Mouse (Mus musculus) limb, embryonic 12.5 days (tissue): Measurements from ENCODE around the gene Cfap97d2. TPM values are rescaled to one million over a fixed set of nuclear protein-coding genes. Genes with fewer than 3 reads are reported as not detected.
"Not testable (repeated sequence)": the region's sequence is repeated elsewhere in the genome, so short reads cannot be mapped to it uniquely, and the experiment has no call there.

Experiments
- ATAC-seq: fragments of 200-750 bp; cut with Nextera tagmentation; 2 replicates; pipeline ENCODE4 v1.8.0; 2017; ENCODE audit warnings: low read depth, moderate TSS enrichment; ENCODE audit not compliant: insufficient number of reproducible peaks, insufficient read depth, low FRiP score, low TSS enrichment
- H3K27ac ChIP-seq: fragments of 300-500 bp; sonication (generic); 2 replicates; pipeline ENCODE4 v1.5.1; 2016; ENCODE audit warnings: mild to moderate bottlenecking, moderate library complexity
- H3K27me3 ChIP-seq: fragments of 300-500 bp; sonication (generic); 2 replicates; pipeline ENCODE4 v1.6.1; 2016; ENCODE audit warnings: mild to moderate bottlenecking, moderate library complexity
- H3K36me3 ChIP-seq: fragments of 300-500 bp; sonication (generic); 2 replicates; pipeline ENCODE4 v1.6.1; 2016; ENCODE audit warnings: mild to moderate bottlenecking, moderate library complexity
- H3K4me1 ChIP-seq: fragments of 300-500 bp; sonication (generic); replicated peaks from 2 replicates; pipeline ENCODE4 v1.6.1; 2016
- H3K4me2 ChIP-seq: fragments of 300-500 bp; sonication (generic); 2 replicates; pipeline ENCODE4 v1.6.1; 2016; ENCODE audit warnings: mild to moderate bottlenecking, moderate library complexity
- H3K4me3 ChIP-seq: fragments of 300-500 bp; sonication (generic); replicated peaks from 2 replicates; pipeline ENCODE4 v1.5.1; 2016; ENCODE audit warnings: mild to moderate bottlenecking
- H3K9ac ChIP-seq: fragments of 300-500 bp; sonication (generic); replicated peaks from 2 replicates; pipeline ENCODE4 v1.6.1; 2016; ENCODE audit warnings: mild to moderate bottlenecking, moderate library complexity
- H3K9me3 ChIP-seq: fragments of 300-500 bp; sonication (generic); 2 replicates; pipeline ENCODE4 v1.6.1; 2016; ENCODE audit warnings: mild to moderate bottlenecking, moderate library complexity
- whole genome bisulfite sequencing: fragments of 180-500 bp; shearing (Covaris S2); methylation state at CpG from one replicate; pipeline ENCODE4 v1.1.7; 2016; 5-methylcytosine and 5-hydroxymethylcytosine counted together
- polyA plus RNA-seq: library from polyadenylated mRNA; unstranded; fragments of >200 nt; fragmentation: Nextera tagmentation; extraction: Ambion mirVana; gene quantifications from 2 replicates; pipeline ENCODE4 v1.2.1, GENCODE M21; 2016

Cfap97d2 gene
- polyA plus RNA-seq, 1 experiment from 2014 or later: 0.06 TPM

- not testable (repeated sequence) for H3K4me3 ChIP-seq, H3K4me1 ChIP-seq, ATAC-seq, H3K9me3 ChIP-seq, H3K9ac ChIP-seq, H3K27me3 ChIP-seq, H3K36me3 ChIP-seq, H3K4me2 ChIP-seq, H3K27ac ChIP-seq
- 77% methylated on average over 6 of the region's 6 CpGs for WGBS
These were observed 40.5 kb downstream of the Cfap97d2 start for GRCm38 (mm10) chr8:13746212-13746611.

- no peak for ATAC-seq
- Histone ChIP-seq H3K27me3 (no peaks in the 10 kb centered on the region), H3K4me3 (no peak overlapping the region), H3K9ac (no peak overlapping the region), H3K4me2 (no peak overlapping the region), H3K4me1 (peaks cover 7% of the 10 kb centered on the region; the same call in 1 of the 2 replicates), H3K27ac (no peak overlapping the region), H3K9me3 (0 out of 2 replicates have a peak, but pooled peaks cover 4% of the 10 kb centered on the region), H3K36me3 (no peaks in the 10 kb centered on the region)
- WGBS: 5% methylated on average over 3 of the region's 3 CpGs
These were observed 41.9 kb downstream of the Cfap97d2 start for GRCm38 (mm10) chr8:13747626-13748025.

- 32% methylated on average over 2 of the region's 2 CpGs for WGBS
- no peak for ATAC-seq
- Histone ChIP-seq H3K9me3 (0 out of 2 replicates have a peak, but pooled peaks cover 4% of the 10 kb centered on the region), H3K36me3 (no peaks in the 10 kb centered on the region), H3K9ac (no peak overlapping the region), H3K27me3 (no peaks in the 10 kb centered on the region), H3K27ac (no peak overlapping the region), H3K4me2 (no peak overlapping the region), H3K4me1 (peaks cover 13% of the 10 kb centered on the region), H3K4me3 (no peak overlapping the region)
These were observed 48.0 kb downstream of the Cfap97d2 start for GRCm38 (mm10) chr8:13753680-13754079.

- Histone ChIP-seq H3K9me3 (no peaks in the 10 kb centered on the region), H3K4me2 (no peak overlapping the region), H3K4me3 (no peak overlapping the region), H3K9ac (no peak overlapping the region), H3K4me1 (peaks cover 23% of the 10 kb centered on the region), H3K27me3 (no peaks in the 10 kb centered on the region), H3K27ac (no peak overlapping the region), H3K36me3 (peaks cover 12% of the 10 kb centered on the region)
- 80% methylated on average over 7 of the region's 7 CpGs for WGBS
- no peak for ATAC-seq
These were observed 50.8 kb downstream of the Cfap97d2 start for GRCm38 (mm10) chr8:13756480-13756879.

DNA sequence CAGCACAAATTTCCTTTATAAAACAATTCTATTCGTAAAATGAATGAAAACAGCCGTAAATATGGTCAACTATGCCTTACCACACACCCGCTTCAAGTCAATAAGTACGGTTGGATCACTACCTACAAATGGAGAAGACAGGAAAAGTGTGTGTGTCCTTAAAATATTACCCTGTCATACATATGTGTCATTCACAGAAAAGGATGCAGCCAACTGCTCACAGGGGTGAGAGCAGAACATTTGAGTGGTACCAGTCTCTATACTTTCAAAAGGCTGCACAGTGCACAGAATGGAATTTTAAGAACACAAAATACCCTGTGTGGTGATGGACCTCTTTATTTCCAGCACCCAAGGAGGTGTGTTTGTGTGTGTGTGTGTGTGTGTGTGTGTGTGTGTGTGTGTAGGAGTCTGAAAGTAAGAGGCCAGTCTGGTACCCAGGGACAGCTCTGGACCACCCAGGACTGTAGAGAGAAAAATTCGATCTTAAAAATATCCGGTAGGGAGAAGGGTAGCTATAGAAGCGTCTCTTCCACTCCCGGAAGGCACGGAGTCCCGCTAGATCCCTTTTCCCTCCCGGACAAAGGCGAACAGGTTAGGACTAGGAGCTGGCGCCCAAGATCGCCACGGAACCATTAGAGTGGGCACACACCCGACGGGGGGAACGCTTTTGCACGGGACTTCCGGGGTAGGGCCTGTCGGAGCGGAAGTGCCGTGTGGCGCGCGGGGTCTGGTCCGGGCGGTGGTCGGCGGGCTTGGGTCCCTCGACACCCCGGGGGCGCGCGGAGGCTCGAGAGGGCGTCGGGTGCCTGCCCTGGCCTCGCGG is 51.5 kb downstream of the Cfap97d2 start, which contains the start of gene Cdc16:
Gene Cdc16 (plus strand): TSS at position 695 of the 823 bp plus-strand sequence.
- Histone ChIP-seq H3K4me3 (peak within 1 kb of the TSS; percentile 100), H3K27me3 (no peaks in the 10 kb centered on the region), H3K27ac (peak within 1 kb of the TSS; percentile 84), H3K9me3 (no peaks in the 10 kb centered on the region), H3K36me3 (peaks cover 18% of the 10 kb centered on the region), H3K9ac (peak within 1 kb of the TSS; percentile 95), H3K4me2 (peak within 1 kb of the TSS; percentile 91), H3K4me1 (peaks cover 23% of the 10 kb centered on the region)
- 9% methylated on average over 39 of the region's 40 CpGs for WGBS
- ATAC-seq: peak; percentile 93

DNA sequence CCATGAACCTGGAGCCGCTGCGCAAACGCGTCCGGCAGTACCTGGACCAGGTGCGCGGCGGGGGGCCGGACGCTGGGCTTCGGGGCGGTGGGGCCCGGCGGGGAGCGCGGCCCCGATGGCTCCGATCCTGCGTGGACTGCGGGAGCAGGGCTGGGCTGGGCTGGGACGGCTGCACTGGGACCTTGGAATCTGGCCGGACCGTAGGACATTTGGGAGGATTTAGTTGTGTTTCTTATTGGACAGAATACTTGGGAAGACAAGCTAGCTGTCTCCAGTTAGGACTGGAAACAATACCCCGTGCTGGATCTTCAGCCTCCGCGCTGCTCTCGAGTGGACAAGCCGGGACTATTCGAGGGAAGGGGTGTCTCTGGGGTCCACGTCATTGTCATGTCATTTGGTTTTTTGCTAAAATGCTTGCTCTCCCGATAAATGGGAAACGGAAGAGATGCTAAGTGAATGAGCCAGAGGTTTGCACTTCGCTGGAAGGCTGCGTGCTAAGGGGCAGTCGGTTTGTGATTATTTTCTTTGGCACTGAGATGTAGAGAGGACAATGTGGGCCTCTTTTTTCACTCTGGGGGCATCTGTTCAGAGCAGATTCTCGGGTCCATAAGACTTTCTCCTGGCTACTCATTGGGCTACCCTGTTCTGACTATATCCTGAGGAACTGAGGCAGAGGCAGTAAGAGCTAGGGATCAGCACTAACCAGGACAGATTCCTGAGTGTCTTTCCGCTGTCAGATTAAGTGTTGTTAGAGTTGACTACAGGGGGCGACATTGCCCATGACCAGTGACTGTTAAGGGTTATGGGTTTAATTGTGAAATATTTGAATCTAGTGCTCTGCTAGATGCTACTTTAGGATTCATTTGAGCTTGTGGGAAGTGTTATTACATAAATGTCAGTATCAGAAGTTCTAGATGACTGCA is 52.4 kb downstream of the Cfap97d2 start:
- no peaks in the 10 kb centered on the region for H3K27me3 ChIP-seq
- ATAC-seq: peak; percentile 71
- H3K27ac ChIP-seq: peak overlapping the region; percentile 84
- H3K9ac ChIP-seq: peak overlapping the region; percentile 95
- peak overlapping the region; percentile 91 for H3K4me2 ChIP-seq
- H3K36me3 ChIP-seq: peaks cover 27% of the 10 kb centered on the region
- WGBS: under 1% methylated on average over 38 of the region's 38 CpGs
- H3K4me3 ChIP-seq: peak overlapping the region; percentile 100
- H3K9me3 ChIP-seq: no peaks in the 10 kb centered on the region
- peaks cover 23% of the 10 kb centered on the region for H3K4me1 ChIP-seq

- no peaks in the 10 kb centered on the region for H3K4me1 ChIP-seq
- H3K4me3 ChIP-seq: no peak overlapping the region
- H3K27ac ChIP-seq: no peak overlapping the region
- H3K9me3 ChIP-seq: no peaks in the 10 kb centered on the region
- 89% methylated on average over 11 of the region's 11 CpGs for WGBS
- no peaks in the 10 kb centered on the region for H3K27me3 ChIP-seq
- no peak overlapping the region for H3K9ac ChIP-seq
- peaks cover 93% of the 10 kb centered on the region for H3K36me3 ChIP-seq
- no peak for ATAC-seq
- H3K4me2 ChIP-seq: no peak overlapping the region
These were observed 63.5 kb downstream of the Cfap97d2 start for GRCm38 (mm10) chr8:13769206-13769605.

DNA sequence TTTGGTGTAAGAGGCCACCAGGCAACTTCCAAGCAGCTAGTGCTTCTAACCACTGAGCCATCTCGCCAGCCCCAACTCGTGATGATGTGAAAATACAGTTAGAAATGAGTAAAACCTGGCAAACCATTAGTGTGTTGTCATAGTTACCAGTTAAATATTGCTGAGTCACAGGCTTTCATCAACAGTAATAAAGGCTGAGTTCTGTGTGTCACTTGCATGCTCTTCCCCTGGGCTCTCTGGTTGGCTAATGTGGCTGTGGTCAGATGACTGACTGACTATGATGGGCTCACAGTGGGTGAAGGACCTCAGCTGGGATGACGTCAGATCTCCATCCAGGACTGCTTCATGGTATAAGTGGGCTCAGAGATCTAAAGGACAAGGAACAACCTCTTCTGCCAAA is 74.8 kb downstream of the Cfap97d2 start:
- Histone ChIP-seq H3K9me3 (no peaks in the 10 kb centered on the region), H3K36me3 (peaks cover 64% of the 10 kb centered on the region), H3K4me1 (peaks cover 10% of the 10 kb centered on the region), H3K27me3 (no peaks in the 10 kb centered on the region), H3K27ac (no peak overlapping the region), H3K4me3 (no peak overlapping the region), H3K9ac (no peak overlapping the region), H3K4me2 (no peak overlapping the region)
- 87% methylated on average over 3 of the region's 3 CpGs for WGBS
- no peak for ATAC-seq

DNA sequence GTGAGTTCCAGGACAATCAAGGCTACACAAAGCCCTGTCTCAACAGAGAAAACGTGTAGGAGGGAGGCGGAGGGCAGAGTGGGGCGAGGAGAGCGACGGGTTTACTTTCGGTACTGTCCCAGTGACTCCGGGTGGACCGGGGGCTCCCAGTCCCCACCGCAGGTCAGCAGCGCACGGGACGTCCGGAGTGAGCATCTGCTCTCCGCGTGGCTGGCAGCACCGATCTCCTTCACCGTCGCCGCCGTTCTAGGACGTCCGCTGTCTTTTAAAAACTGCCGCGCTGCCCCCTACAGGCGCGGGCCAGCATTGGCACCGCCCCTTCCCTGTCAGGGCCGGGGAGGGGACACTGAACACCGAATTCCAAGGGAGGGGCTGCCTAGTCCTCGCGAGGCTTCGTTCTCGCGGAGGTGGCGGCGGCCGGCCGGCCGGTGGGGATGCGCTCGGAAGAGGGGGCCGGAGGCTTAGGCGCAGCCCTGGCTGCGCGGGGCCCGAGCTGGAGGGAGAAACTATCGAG is 79.6 kb downstream of the Cfap97d2 start, which contains the start of gene Upf3a:
Gene Upf3a (plus strand): TSS at position 366 of the 514 bp plus-strand sequence.
- Histone ChIP-seq H3K27ac (peak within 1 kb of the TSS; percentile 97), H3K36me3 (peaks cover 44% of the 10 kb centered on the region), H3K9me3 (no peaks in the 10 kb centered on the region), H3K4me2 (peak within 1 kb of the TSS; percentile 78), H3K4me3 (peak within 1 kb of the TSS; percentile 67), H3K9ac (peak within 1 kb of the TSS; percentile 92), H3K27me3 (no peaks in the 10 kb centered on the region), H3K4me1 (peaks cover 14% of the 10 kb centered on the region)
- peak; percentile 91 for ATAC-seq
- under 1% methylated on average over 47 of the region's 47 CpGs for WGBS

DNA sequence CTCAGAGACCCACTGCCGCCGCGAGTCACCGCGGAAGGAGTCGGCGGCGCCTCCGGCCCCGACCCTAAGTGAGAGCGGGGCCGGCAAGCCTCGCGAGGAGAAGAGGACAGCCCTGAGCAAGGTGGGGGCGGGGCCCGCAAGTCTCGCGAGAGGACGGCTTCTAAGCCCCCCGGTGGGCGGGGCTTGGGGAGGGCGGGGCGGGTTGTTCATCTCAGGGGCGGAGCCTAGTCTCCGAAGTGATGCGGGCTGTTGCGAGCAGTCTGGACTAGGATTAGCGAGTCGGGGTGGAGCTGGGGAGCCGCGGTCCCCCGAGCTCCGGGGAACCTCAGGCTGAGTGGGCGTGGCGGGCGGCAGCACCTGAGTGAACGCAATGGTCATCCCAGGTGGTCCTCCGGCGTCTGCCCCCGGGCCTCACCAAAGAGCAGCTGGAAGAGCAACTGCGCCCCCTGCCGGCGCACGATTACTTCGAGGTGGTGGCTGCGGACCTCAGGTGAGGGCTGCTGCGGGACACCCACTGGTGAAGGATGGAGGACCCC is 80.1 kb downstream of the Cfap97d2 start:
- H3K27ac ChIP-seq: peak overlapping the region; percentile 97
- WGBS: under 1% methylated on average over 47 of the region's 47 CpGs
- peak overlapping the region; percentile 92 for H3K9ac ChIP-seq
- H3K27me3 ChIP-seq: no peaks in the 10 kb centered on the region
- H3K4me2 ChIP-seq: peak overlapping the region; percentile 78
- peaks cover 14% of the 10 kb centered on the region for H3K4me1 ChIP-seq
- peaks cover 41% of the 10 kb centered on the region for H3K36me3 ChIP-seq
- no peaks in the 10 kb centered on the region for H3K9me3 ChIP-seq
- peak overlapping the region; percentile 67 for H3K4me3 ChIP-seq
- ATAC-seq: peak; percentile 96
